Mouse (Mus musculus) heart, adult 2 months (tissue): Measurements from ENCODE around the gene Ak3.

ENCODE experiments used
- CTCF ChIP-seq: fragments of 200-600 bp; IDR thresholded peaks from 2 replicates; pipeline ENCODE4 v1.8.1; 2022; ENCODE audit warnings: antibody characterized with exemption, mild to moderate bottlenecking, moderate library complexity
- EP300 ChIP-seq: fragments of 200-500 bp; IDR thresholded peaks from 2 replicates; pipeline ENCODE4 v1.6.1; 2011; ENCODE audit warnings: low read depth, low read length, control low read depth; ENCODE audit not compliant: insufficient read depth
- POLR2A ChIP-seq: fragments of 200-500 bp; IDR thresholded peaks from 2 replicates; pipeline ENCODE4 v1.6.1; 2011; ENCODE audit warnings: mild to moderate bottlenecking, low read depth, low read length, control low read depth; ENCODE audit not compliant: insufficient read depth

GRCm38 (mm10) chr19:28982617-28983016 lies 65.1 kb downstream of the Ak3 start:
- TF ChIP-seq EP300 (no peak), CTCF (no peak), POLR2A (no peak)
